Mouse (Mus musculus): Measurements from ENCODE around the gene Brca2. TPM values are rescaled to one million over a fixed set of nuclear protein-coding genes. Genes with fewer than 3 reads are reported as not detected.

Brca2 gene
- polyA plus RNA-seq, 1 experiment from 2014 or later = 16.5 TPM

DNA sequence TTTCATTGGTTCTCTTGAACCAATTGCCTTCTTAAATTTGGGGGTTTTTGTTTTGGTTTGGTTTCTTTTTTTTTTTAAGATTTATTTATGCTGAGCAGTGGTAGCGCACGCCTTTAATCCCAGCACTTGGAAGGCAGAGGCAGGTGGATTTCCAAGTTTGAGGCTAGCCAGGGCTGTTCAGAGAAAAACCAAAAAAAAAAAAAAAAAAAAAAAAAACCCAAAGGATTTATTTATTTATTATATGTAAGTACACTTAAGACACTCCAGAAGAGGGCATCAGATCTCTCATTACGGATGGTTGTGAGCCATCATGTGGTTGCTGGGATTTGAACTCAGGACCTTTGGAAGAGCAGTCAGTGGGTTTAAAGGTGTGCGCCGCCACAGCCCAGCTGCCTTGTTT lies 38.4 kb downstream of the Brca2 start:
- Histone ChIP-seq H3K9me3 (ENCODE audit: control insufficient read depth, low read length) (no peaks in the 10 kb centered on the region), H3K27ac (ENCODE audit: low read length) (no peak overlapping the region), H3K36me3 (ENCODE audit: control insufficient read depth, insufficient read depth) (0 out of 2 replicates have a peak, but pooled peaks cover 2% of the 10 kb centered on the region), H3K4me2 (ENCODE audit: low read length) (no peak overlapping the region), H3K9ac (replicated peaks; ENCODE audit: low read depth, low read length) (no peak overlapping the region), H3K4me1 (replicated peaks; ENCODE audit: control insufficient read depth, insufficient read depth, low read length) (no peaks in the 10 kb centered on the region), H3K4me3 (replicated peaks; ENCODE audit: low read length) (no peak overlapping the region), H3K27me3 (replicated peaks; ENCODE audit: control insufficient read depth, insufficient read depth, low read length) (no peaks in the 10 kb centered on the region)
- no peak for ATAC-seq
- 97% methylated on average over 5 of the region's 5 CpGs for WGBS

DNA sequence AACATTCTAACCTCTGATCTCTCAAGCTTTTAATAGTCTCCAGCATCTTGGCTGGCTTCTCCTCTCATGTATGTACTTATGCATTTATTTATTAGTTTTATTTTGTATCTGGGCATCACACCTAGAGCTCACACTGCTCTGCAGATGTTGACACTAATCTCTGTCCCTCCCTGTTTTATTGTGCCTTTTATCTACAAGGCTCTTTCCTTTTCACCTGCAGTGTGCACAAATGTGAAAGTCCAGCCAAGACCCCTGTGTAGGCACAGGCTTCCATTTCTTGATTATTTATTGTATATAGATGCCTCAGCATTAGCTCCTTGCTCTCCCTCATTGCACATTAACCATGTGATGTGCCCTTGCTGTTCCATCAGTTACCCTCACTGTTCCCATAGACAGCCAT lies 38.9 kb downstream of the Brca2 start:
- no peaks in the 10 kb centered on the region for H3K27me3 ChIP-seq (replicated peaks; ENCODE audit: control insufficient read depth, insufficient read depth, low read length)
- no peak overlapping the region for H3K4me3 ChIP-seq (replicated peaks; ENCODE audit: low read length)
- no peak overlapping the region for H3K27ac ChIP-seq (ENCODE audit: low read length)
- no peak for ATAC-seq
- H3K4me1 ChIP-seq (replicated peaks; ENCODE audit: control insufficient read depth, insufficient read depth, low read length) = no peaks in the 10 kb centered on the region
- H3K9ac ChIP-seq (replicated peaks; ENCODE audit: low read depth, low read length) = no peak overlapping the region
- no peaks in the 10 kb centered on the region for H3K9me3 ChIP-seq (ENCODE audit: control insufficient read depth, low read length)
- H3K36me3 ChIP-seq (ENCODE audit: control insufficient read depth, insufficient read depth) = 0 out of 2 replicates have a peak, but pooled peaks cover 2% of the 10 kb centered on the region
- no peak overlapping the region for H3K4me2 ChIP-seq (ENCODE audit: low read length)

DNA sequence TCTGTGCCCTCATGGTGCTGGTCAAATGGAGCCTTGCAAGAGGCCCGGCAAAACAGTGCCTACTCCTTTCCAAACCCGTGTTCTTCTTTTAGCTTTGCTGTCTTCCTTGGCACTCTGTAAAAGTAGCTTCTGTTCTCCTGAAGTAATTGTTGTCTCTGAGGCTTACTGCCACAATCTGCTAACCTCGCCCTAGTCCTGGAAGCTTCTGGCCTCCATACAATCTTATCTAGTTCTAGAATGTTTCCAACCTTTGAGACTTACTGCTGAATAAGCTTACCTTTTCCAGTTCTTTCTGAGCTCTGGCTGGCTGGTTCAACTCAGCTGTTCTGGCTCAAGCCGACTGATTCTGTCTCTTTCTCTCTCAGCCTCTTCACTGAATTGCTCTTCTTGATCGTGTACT lies 39.4 kb downstream of the Brca2 start:
- Histone ChIP-seq H3K27me3 (replicated peaks; ENCODE audit: control insufficient read depth, insufficient read depth, low read length) (no peaks in the 10 kb centered on the region), H3K9me3 (ENCODE audit: control insufficient read depth, low read length) (no peaks in the 10 kb centered on the region), H3K36me3 (ENCODE audit: control insufficient read depth, insufficient read depth) (0 out of 2 replicates have a peak, but pooled peaks cover 2% of the 10 kb centered on the region), H3K27ac (ENCODE audit: low read length) (no peak overlapping the region), H3K9ac (replicated peaks; ENCODE audit: low read depth, low read length) (no peak overlapping the region), H3K4me1 (replicated peaks; ENCODE audit: control insufficient read depth, insufficient read depth, low read length) (no peaks in the 10 kb centered on the region), H3K4me3 (replicated peaks; ENCODE audit: low read length) (no peak overlapping the region), H3K4me2 (ENCODE audit: low read length) (no peak overlapping the region)
- WGBS = 93% methylated on average over 5 of the region's 5 CpGs
- no peak for ATAC-seq

DNA sequence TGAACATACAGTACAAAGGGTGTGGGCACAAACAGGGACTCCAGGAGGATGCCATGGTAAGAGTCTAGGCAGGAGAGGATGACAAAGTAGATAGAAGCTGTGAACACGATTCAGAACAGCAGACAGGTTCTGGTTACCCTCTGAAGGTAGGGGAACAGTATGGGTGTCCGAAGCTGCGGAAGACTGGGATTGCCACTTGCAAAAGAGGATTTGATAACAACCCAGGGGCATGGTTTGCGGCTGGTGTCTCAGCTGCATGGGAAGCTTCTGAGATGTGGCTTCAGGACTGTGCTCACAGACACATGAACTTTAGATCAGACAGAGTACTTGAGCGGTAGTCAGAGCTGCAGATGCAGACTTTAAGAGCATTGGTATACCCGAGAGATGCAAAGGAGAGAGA lies 42.0 kb downstream of the Brca2 start:
- Histone ChIP-seq H3K9me3 (ENCODE audit: control insufficient read depth, low read length) (no peaks in the 10 kb centered on the region), H3K9ac (replicated peaks; ENCODE audit: low read depth, low read length) (no peak overlapping the region), H3K4me1 (replicated peaks; ENCODE audit: control insufficient read depth, insufficient read depth, low read length) (no peaks in the 10 kb centered on the region), H3K27ac (ENCODE audit: low read length) (no peak overlapping the region), H3K27me3 (replicated peaks; ENCODE audit: control insufficient read depth, insufficient read depth, low read length) (no peaks in the 10 kb centered on the region), H3K4me3 (replicated peaks; ENCODE audit: low read length) (no peak overlapping the region), H3K36me3 (ENCODE audit: control insufficient read depth, insufficient read depth) (no peaks in the 10 kb centered on the region), H3K4me2 (ENCODE audit: low read length) (no peak overlapping the region)
- no peak for ATAC-seq
- 93% methylated on average over 6 of the region's 6 CpGs for WGBS

DNA sequence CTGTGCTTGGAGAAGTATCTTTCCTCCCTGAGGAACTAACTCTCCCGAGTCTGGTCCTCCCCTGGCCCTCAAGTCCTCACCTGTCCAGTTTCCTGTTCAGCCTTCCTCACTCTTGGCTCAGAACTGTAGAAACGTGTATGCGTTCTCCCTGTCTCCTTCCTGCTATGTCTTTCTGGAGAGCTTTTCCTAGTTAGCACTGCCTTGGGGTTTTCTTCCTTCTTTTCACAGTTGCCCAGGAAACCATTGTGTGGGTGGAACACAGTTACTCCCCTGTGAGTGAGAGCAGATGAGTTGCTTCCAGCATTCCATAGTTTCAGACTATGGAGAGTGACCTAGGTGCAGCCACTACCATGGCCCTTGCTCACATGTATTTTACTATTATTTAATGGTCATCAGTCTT lies 43.8 kb downstream of the Brca2 start:
- H3K27me3 ChIP-seq (replicated peaks; ENCODE audit: control insufficient read depth, insufficient read depth, low read length) = no peaks in the 10 kb centered on the region
- H3K36me3 ChIP-seq (ENCODE audit: control insufficient read depth, insufficient read depth) = no peaks in the 10 kb centered on the region
- 50% methylated on average over 3 of the region's 3 CpGs for WGBS

DNA sequence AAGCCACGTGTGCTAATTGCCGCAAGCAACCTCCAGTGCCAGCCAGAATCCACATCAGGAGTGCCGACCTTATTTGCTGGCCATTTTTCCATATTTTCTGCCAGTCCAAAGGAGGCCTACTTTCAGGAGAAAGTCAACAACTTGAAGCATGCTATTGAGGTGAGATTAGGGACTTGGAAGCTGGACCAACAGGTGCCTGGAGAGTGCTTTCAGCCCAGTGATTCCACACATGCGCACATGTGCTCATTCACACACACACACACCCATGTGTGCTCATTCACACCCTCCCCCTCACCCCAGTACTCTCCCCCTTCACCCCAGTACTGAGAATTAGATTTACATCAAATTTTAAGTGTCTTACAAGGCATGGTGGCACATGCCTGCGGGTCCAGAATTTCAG lies 44.5 kb downstream of the Brca2 start:
- Histone ChIP-seq H3K4me2 (ENCODE audit: low read length) (no peak overlapping the region), H3K27me3 (replicated peaks; ENCODE audit: control insufficient read depth, insufficient read depth, low read length) (no peaks in the 10 kb centered on the region), H3K27ac (ENCODE audit: low read length) (no peak overlapping the region), H3K4me1 (replicated peaks; ENCODE audit: control insufficient read depth, insufficient read depth, low read length) (no peaks in the 10 kb centered on the region), H3K4me3 (replicated peaks; ENCODE audit: low read length) (no peak overlapping the region), H3K9ac (replicated peaks; ENCODE audit: low read depth, low read length) (no peak overlapping the region), H3K36me3 (ENCODE audit: control insufficient read depth, insufficient read depth) (no peaks in the 10 kb centered on the region), H3K9me3 (ENCODE audit: control insufficient read depth, low read length) (no peaks in the 10 kb centered on the region)
- 87% methylated on average over 5 of the region's 5 CpGs for WGBS
- no peak for ATAC-seq

More for the DNA sequence above, 43.8 kb downstream of the Brca2 start:
- no peak overlapping the region for H3K4me2 ChIP-seq (ENCODE audit: low read length)
- ATAC-seq = no peak
- H3K4me1 ChIP-seq (replicated peaks; ENCODE audit: control insufficient read depth, insufficient read depth, low read length) = no peaks in the 10 kb centered on the region
- H3K4me3 ChIP-seq (replicated peaks; ENCODE audit: low read length) = no peak overlapping the region
- no peak overlapping the region for H3K9ac ChIP-seq (replicated peaks; ENCODE audit: low read depth, low read length)
- no peaks in the 10 kb centered on the region for H3K9me3 ChIP-seq (ENCODE audit: control insufficient read depth, low read length)
- H3K27ac ChIP-seq (ENCODE audit: low read length) = no peak overlapping the region

DNA sequence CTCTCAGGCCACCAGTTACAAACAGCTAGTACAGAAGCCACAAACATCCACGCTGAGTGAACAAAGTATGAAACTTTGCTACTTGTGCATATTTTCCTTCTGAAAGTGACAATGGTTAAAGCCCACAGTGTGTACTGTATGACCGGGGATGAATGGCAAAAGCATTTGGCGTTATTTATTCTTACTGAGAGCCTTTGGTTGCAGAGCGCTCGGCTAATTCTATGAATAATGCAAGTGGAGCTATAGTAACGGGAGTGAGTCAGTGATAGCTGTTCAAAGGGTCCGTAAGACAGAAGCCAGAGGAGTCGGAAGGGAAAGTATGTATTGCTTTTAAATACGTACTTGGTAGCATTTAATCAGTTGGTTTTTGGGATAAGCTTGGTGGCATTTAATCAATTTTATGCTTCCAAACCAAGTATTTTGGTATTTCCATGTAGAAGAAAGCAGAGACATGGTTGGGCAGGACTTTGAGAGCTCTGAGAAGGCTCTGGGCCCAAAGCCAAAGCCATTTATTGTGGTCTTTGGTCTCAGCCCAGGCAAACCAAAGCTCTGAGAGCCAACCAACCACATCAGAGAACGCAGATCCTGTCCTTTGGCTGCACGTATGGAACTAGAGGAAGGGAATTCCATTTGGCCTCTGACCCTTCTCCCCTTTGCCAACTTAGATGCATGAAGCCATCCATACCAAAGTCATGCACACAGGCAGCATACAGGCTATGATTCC lies 48.2 kb downstream of the Brca2 start:
- Histone ChIP-seq H3K4me2 (ENCODE audit: low read length) (no peak overlapping the region), H3K4me1 (replicated peaks; ENCODE audit: control insufficient read depth, insufficient read depth, low read length) (no peaks in the 10 kb centered on the region), H3K27ac (ENCODE audit: low read length) (0 out of 2 replicates have a peak overlapping the region, but pooled peaks have one; percentile 13), H3K36me3 (ENCODE audit: control insufficient read depth, insufficient read depth) (no peaks in the 10 kb centered on the region), H3K9me3 (ENCODE audit: control insufficient read depth, low read length) (no peaks in the 10 kb centered on the region), H3K4me3 (replicated peaks; ENCODE audit: low read length) (no peak overlapping the region), H3K9ac (replicated peaks; ENCODE audit: low read depth, low read length) (no peak overlapping the region), H3K27me3 (replicated peaks; ENCODE audit: control insufficient read depth, insufficient read depth, low read length) (no peaks in the 10 kb centered on the region)
- peak; percentile 88 for ATAC-seq
- WGBS = 46% methylated on average over 11 of the region's 11 CpGs

DNA sequence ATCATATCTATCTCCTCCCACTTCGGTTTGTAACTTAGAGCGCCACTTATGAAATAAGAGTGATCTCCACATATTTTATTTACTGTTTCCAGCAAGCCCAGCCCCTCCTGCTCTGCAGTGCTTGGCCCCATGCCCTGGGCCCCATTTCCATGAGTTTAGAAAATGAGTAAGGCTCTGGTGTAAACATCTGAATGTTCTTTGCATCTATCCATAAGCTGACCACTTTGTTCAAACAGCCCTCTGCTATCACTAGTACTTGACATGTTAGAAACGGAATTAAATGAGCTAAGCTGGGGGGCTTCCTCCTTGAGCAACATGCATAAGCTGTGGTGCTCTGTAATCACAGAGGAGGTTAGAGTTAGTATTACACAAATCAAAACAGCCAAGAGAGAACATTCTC lies 52.0 kb downstream of the Brca2 start:
- no peak for ATAC-seq
- WGBS = 90% methylated on average over 3 of the region's 3 CpGs
- Histone ChIP-seq H3K4me2 (ENCODE audit: low read length) (no peak overlapping the region), H3K27me3 (replicated peaks; ENCODE audit: control insufficient read depth, insufficient read depth, low read length) (no peaks in the 10 kb centered on the region), H3K27ac (ENCODE audit: low read length) (no peak overlapping the region), H3K4me1 (replicated peaks; ENCODE audit: control insufficient read depth, insufficient read depth, low read length) (no peaks in the 10 kb centered on the region), H3K9me3 (ENCODE audit: control insufficient read depth, low read length) (no peaks in the 10 kb centered on the region), H3K36me3 (ENCODE audit: control insufficient read depth, insufficient read depth) (no peaks in the 10 kb centered on the region), H3K9ac (replicated peaks; ENCODE audit: low read depth, low read length) (no peak overlapping the region), H3K4me3 (replicated peaks; ENCODE audit: low read length) (no peak overlapping the region)

DNA sequence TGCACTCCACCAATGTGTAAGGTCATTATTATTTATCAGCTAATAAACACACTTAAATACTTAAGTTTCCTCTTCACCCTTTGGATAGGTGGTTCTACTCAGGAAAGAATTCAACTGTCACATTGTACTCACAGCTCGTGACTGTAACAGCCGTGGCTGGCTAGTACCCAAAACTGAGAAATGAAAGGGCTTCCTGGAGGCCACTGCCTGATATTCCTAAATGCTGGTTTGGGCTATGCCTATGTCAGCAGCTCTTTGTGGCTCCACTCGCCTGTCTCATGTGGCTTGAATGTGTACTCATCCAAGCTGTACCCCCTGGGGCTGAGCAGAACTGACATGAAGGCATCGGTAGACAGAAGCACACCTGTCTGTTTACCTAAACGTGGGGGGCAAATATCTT lies 52.5 kb downstream of the Brca2 start:
- Histone ChIP-seq H3K4me2 (ENCODE audit: low read length) (no peak overlapping the region), H3K9me3 (ENCODE audit: control insufficient read depth, low read length) (no peaks in the 10 kb centered on the region), H3K9ac (replicated peaks; ENCODE audit: low read depth, low read length) (no peak overlapping the region), H3K27me3 (replicated peaks; ENCODE audit: control insufficient read depth, insufficient read depth, low read length) (no peaks in the 10 kb centered on the region), H3K36me3 (ENCODE audit: control insufficient read depth, insufficient read depth) (no peaks in the 10 kb centered on the region), H3K27ac (ENCODE audit: low read length) (no peak overlapping the region), H3K4me3 (replicated peaks; ENCODE audit: low read length) (no peak overlapping the region), H3K4me1 (replicated peaks; ENCODE audit: control insufficient read depth, insufficient read depth, low read length) (no peaks in the 10 kb centered on the region)
- WGBS = 69% methylated on average over 5 of the region's 5 CpGs
- ATAC-seq = no peak

DNA sequence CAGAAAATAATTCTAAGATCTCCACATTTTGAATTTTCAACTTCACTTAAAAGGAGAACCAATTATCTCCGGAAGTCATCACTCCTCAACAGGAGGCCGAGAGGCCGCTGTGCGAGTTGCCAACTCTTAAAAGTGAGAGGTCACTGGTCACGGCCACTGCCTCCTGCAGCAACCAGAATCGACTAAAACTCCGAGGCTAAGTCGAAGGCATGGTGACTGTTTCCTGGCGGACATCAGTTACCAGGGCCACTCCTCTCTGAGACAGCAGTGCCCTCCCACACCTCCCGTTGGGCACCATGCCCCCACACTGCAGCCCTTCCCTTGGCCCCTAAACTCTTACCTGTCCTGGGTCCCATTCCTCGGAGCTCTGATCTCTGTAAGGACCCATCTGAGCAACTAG lies 54.4 kb downstream of the Brca2 start:
- Histone ChIP-seq H3K9ac (replicated peaks; ENCODE audit: low read depth, low read length) (no peak overlapping the region), H3K4me2 (ENCODE audit: low read length) (no peak overlapping the region), H3K27ac (ENCODE audit: low read length) (no peak overlapping the region), H3K27me3 (replicated peaks; ENCODE audit: control insufficient read depth, insufficient read depth, low read length) (no peaks in the 10 kb centered on the region), H3K4me3 (replicated peaks; ENCODE audit: low read length) (no peak overlapping the region), H3K36me3 (ENCODE audit: control insufficient read depth, insufficient read depth) (no peaks in the 10 kb centered on the region), H3K9me3 (ENCODE audit: control insufficient read depth, low read length) (no peaks in the 10 kb centered on the region), H3K4me1 (replicated peaks; ENCODE audit: control insufficient read depth, insufficient read depth, low read length) (no peaks in the 10 kb centered on the region)
- WGBS = 87% methylated on average over 11 of the region's 11 CpGs
- ATAC-seq = no peak
